Mouse (Mus musculus) midbrain, embryonic 11.5 days (tissue): Measurements from ENCODE around the gene Camk1d. TPM values are rescaled to one million over a fixed set of nuclear protein-coding genes. Genes with fewer than 3 reads are reported as not detected.

Experiments
- ATAC-seq: fragments of 200-750 bp; cut with Nextera tagmentation; 2 replicates; pipeline ENCODE4 v1.8.0; 2017; ENCODE audit warnings: moderate TSS enrichment, moderate library complexity; ENCODE audit not compliant: low FRiP score
- DNase-seq: peaks from one replicate; pipeline ENCODE4 v3.0.0; 2015; ENCODE audit warnings: low spot score; ENCODE audit errors: missing footprints
- H3K27ac ChIP-seq: fragments of 300-500 bp; sonication (generic); 2 replicates; pipeline ENCODE4 v1.5.1; 2014; ENCODE audit warnings: low read depth, low read length
- H3K27me3 ChIP-seq: fragments of 300-500 bp; sonication (generic); 2 replicates; pipeline ENCODE4 v1.6.1; 2014; ENCODE audit warnings: mild to moderate bottlenecking, low read length, moderate library complexity, mixed read lengths; ENCODE audit not compliant: control insufficient read depth, insufficient read depth
- H3K36me3 ChIP-seq: fragments of 300-500 bp; sonication (generic); 2 replicates; pipeline ENCODE4 v1.6.1; 2014; ENCODE audit warnings: mild to moderate bottlenecking, low read length, moderate library complexity, mixed read lengths; ENCODE audit not compliant: control insufficient read depth, insufficient read depth
- H3K4me1 ChIP-seq: fragments of 300-500 bp; sonication (generic); 2 replicates; pipeline ENCODE4 v1.6.1; 2014; ENCODE audit warnings: low read length; ENCODE audit not compliant: control insufficient read depth, insufficient read depth
- H3K4me2 ChIP-seq: fragments of 300-500 bp; sonication (generic); 2 replicates; pipeline ENCODE4 v1.6.1; 2014; ENCODE audit warnings: mild to moderate bottlenecking, moderate library complexity
- H3K4me3 ChIP-seq: fragments of 300-500 bp; sonication (generic); 2 replicates; pipeline ENCODE4 v1.5.1; 2014; ENCODE audit warnings: low read depth, low read length
- H3K9ac ChIP-seq: fragments of 300-500 bp; sonication (generic); 2 replicates; pipeline ENCODE4 v1.6.1; 2014; ENCODE audit warnings: low read length
- H3K9me3 ChIP-seq: fragments of 300-500 bp; sonication (generic); 2 replicates; pipeline ENCODE4 v1.6.1; 2016; ENCODE audit warnings: low read length; ENCODE audit not compliant: control insufficient read depth
- WGBS: fragments of 180-500 bp; shearing (Covaris S2); extraction: QIAGEN DNeasy Blood & Tissue Kit; methylation state at CpG from one replicate; pipeline ENCODE4 v1.1.7; 2014; 5-methylcytosine and 5-hydroxymethylcytosine counted together
- polyA plus RNA-seq: library from polyadenylated mRNA; unstranded; fragments of >200 nt; fragmentation: Nextera tagmentation; extraction: Ambion mirVana; gene quantifications from 2 replicates; pipeline ENCODE4 v1.2.1, GENCODE M21; 2014

Camk1d gene
- polyA plus RNA-seq, 1 experiment from 2014 or later, result 2.0 TPM

DNA sequence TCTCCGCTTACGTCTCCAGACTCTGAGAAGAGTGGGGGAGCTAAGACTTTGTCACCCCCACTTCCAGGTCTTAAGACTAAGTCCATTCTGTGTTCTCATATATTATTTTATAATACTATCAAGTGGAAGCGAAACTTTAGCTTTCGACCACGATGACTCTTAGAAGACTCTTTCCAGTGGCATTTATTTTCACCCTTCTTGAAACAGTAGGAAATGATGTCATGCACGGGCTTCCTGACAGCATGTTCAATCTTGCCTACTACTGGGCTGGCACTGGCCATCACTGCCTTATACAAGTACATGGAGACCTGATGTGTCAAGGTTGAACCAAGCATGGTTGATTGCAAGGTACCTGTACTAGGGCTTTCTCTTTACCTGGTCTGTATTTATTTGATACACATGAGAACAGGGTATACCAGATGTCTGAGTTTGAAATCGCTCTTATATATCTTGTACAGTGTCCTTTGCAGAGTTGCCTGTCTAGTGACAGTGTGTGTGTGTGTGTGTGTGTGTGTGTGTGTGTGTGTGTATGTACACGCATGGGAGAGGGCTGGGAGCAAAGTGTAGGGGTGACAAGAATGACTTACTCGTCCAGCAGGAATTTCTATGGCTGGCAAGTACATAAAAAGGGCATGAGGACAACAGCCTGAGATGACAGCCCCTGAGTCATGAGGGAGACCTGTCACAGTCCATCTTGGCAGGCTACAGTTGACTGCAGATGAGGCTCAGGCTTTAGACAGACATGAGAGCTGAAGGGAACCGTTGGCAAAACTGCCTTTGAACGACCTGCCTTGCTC, 417.4 kb downstream of the Camk1d start:
- Histone ChIP-seq H3K4me2 (no peak overlapping the region), H3K9ac (no peak overlapping the region), H3K9me3 (no peaks in the 10 kb centered on the region), H3K4me1 (no peaks in the 10 kb centered on the region), H3K4me3 (no peak overlapping the region), H3K36me3 (no peaks in the 10 kb centered on the region), H3K27ac (no peak overlapping the region), H3K27me3 (no peaks in the 10 kb centered on the region)
- ATAC-seq, result no peak
- 94% methylated on average over 11 of the region's 11 CpGs for WGBS
- no peak for DNase-seq

DNA sequence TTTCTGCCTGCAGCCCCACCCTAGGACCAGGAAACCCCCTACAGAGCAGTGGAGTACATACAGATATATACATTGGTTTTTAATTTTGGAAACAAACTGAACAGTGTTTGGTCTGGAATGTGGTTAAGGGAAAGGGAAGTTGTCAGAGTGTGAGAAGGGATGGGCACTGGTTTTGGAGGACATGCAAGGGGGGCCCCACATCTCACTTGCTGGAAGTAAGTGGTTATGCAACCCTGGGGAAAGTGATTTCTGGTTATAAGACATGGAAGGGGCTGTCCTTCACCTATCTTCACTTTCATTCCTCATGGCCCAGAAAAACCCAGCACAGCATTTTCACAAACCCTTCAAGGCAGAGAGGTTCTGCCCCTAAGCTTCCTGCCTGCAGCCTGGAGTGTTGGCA, 419.2 kb downstream of the Camk1d start:
- H3K4me1 ChIP-seq, result no peaks in the 10 kb centered on the region
- no peak overlapping the region for H3K4me2 ChIP-seq
- ATAC-seq (no peak), DNase-seq (no peak)
- H3K4me3 ChIP-seq, result no peak overlapping the region
- no peaks in the 10 kb centered on the region for H3K27me3 ChIP-seq
- H3K9ac ChIP-seq, result no peak overlapping the region
- no peaks in the 10 kb centered on the region for H3K9me3 ChIP-seq
- no peak overlapping the region for H3K27ac ChIP-seq
- H3K36me3 ChIP-seq, result no peaks in the 10 kb centered on the region

DNA sequence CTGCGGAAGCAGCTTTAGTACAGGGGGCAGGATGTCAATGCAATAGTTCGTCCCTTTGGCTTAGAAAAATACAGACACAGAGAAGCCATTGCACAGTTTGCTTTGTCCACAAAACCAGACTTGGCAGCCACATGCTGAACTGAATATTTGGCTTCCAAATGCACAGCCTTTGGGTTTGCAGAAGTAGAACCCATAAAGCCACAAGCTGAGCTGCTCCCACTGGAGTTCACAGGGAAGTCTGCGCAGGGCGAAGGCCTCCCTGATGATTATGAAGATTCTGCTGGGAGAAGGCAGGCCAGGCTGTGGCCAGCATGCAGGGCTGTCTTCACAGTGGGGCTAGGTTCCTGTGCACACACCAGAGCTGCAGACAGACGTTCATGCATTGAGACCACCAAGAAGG, 419.9 kb downstream of the Camk1d start:
- no peak overlapping the region for H3K4me2 ChIP-seq
- no peaks in the 10 kb centered on the region for H3K27me3 ChIP-seq
- H3K4me3 ChIP-seq, result no peak overlapping the region
- no peaks in the 10 kb centered on the region for H3K36me3 ChIP-seq
- H3K9ac ChIP-seq, result no peak overlapping the region
- no peaks in the 10 kb centered on the region for H3K4me1 ChIP-seq
- ATAC-seq (no peak), DNase-seq (no peak)
- H3K27ac ChIP-seq, result no peak overlapping the region
- 76% methylated on average over 5 of the region's 5 CpGs for WGBS
- H3K9me3 ChIP-seq, result no peaks in the 10 kb centered on the region

DNA sequence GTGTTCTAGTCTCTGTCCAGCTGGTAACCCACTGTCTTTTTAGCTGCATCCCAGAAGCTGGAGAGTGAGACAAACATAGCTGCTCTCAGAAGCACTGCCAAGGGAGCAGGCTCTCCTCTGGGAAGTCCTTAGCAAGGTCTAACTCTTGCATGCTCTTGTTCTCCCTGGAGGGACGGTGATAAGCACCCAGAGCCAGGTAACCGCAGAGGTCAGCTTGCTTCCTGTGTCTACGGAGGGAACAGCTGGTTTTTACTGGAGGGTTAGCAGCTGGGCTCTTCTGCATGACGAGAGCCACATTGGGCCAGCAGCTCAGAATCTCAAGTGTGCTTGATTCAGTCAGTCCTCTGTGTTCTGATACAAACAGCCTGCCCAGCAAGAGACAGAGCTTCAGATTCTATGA, 425.7 kb downstream of the Camk1d start:
- Histone ChIP-seq H3K9me3 (no peaks in the 10 kb centered on the region), H3K27ac (no peak overlapping the region), H3K27me3 (no peaks in the 10 kb centered on the region), H3K4me1 (no peaks in the 10 kb centered on the region), H3K4me2 (no peak overlapping the region), H3K4me3 (no peak overlapping the region), H3K36me3 (no peaks in the 10 kb centered on the region), H3K9ac (no peak overlapping the region)
- DNase-seq (no peak), ATAC-seq (no peak)
- 80% methylated on average over 4 of the region's 4 CpGs for WGBS

DNA sequence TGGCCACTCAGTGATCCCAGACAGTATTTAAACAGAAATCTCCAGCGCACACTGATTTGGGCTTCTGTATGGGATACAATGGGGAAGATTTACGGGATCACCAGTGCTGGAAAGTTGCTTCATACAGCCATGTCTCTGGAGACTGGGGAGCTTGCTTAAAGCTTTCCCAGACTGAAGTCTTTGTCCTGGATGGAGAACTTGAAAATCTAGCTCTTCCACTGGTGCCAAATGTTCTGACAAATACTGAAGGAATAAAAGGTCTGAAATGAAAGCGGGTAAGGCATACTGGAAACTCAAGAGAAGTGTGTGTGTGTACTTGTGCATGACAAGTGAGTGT, 427.3 kb downstream of the Camk1d start:
- no peaks in the 10 kb centered on the region for H3K4me1 ChIP-seq
- no peak for DNase-seq
- H3K9me3 ChIP-seq, result no peaks in the 10 kb centered on the region
- no peak overlapping the region for H3K9ac ChIP-seq
- H3K27ac ChIP-seq, result no peak overlapping the region
- WGBS, result 96% methylated on average over 3 of the region's 3 CpGs
- no peaks in the 10 kb centered on the region for H3K27me3 ChIP-seq
- no peak for ATAC-seq
- H3K4me3 ChIP-seq, result no peak overlapping the region
- H3K36me3 ChIP-seq, result no peaks in the 10 kb centered on the region
- no peak overlapping the region for H3K4me2 ChIP-seq

DNA sequence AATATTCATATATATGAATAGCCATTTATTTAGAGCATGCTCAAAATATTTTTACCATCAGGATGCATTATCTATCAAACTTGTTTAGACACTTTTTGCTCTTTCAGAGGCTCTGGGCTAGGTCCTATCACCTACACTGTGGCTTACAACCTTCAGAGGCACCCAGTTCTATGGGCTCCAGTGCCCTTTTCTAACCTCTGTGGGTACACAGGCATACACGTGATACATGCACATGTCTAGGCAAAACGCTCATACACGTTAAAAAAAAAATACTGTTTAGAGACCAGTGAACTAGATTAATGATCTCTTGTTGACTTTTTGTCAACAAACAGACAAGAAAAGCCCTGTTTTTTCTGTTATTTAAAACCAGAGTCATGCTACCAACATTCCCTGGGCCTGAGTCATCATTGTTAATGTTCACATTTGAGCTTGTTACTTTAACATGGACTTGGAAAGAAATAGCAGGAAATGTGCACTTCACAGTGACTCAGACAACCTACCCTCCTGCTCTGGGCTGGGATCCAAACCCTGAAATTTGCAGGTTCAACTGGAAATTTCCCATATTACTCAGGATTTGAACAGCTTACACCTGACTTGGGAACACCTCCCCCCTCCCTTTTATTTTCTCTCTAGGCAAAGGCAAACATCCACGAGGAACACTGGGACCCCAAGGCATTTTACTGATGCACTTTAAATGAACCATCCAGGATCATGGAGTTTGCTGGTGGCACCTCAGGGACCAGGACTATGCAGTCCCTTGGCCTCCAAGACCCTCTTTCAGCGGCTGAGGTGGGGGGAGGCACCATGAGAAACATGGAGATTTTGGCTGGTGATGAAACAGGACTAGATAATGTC, 427.9 kb downstream of the Camk1d start:
- WGBS, result 85% methylated on average over 5 of the region's 5 CpGs
- Histone ChIP-seq H3K27me3 (no peaks in the 10 kb centered on the region), H3K27ac (no peak overlapping the region), H3K9me3 (no peaks in the 10 kb centered on the region), H3K4me2 (no peak overlapping the region), H3K4me1 (no peaks in the 10 kb centered on the region), H3K4me3 (no peak overlapping the region), H3K9ac (no peak overlapping the region), H3K36me3 (no peaks in the 10 kb centered on the region)
- no peak for DNase-seq
- no peak for ATAC-seq

DNA sequence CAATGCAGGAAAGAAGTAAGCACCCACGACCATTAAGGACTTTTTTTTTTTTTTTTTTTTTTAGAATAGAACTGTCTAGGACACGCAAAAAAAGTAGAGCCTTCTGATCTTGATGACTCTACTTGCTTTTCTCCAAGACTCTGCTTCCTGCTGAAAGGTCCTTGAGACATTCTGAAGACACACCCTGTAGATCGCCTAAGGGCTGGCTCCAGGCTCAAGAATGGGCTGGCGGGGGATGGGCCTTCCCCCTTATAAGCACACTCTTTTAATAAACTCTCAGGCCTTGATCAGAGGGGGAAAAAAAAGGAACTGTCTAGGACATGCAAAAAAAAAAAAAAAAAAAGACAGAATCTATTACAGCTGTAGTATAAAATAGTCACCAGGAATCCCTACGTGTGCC, 430.0 kb downstream of the Camk1d start:
- no peak for ATAC-seq

DNA sequence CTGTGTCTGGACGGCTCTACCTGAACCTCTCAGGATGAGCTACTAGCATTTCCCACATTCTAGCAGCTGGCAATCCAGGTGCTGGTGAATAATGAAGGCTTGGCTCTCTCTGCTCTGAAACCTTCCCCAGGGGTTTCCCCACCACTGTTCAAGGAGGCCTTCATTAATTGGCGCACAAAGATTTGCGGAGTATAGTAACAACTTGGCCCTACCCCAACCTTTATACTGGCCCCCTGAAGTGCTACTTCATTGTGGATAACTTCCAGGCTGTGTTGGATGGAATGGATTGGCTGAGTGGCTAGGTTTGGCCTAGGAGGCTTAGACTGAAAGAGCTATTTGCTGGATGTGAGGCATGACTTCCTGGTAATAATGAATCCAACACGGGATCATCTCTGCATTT, 431.7 kb downstream of the Camk1d start:
- no peaks in the 10 kb centered on the region for H3K4me1 ChIP-seq
- H3K36me3 ChIP-seq, result no peaks in the 10 kb centered on the region
- H3K27ac ChIP-seq, result no peak overlapping the region
- WGBS, result 92% methylated on average over 4 of the region's 4 CpGs
- ATAC-seq, result no peak
- no peak overlapping the region for H3K4me2 ChIP-seq
- H3K4me3 ChIP-seq, result no peak overlapping the region
- no peak overlapping the region for H3K9ac ChIP-seq
- H3K9me3 ChIP-seq, result no peaks in the 10 kb centered on the region
- DNase-seq, result no peak
- no peaks in the 10 kb centered on the region for H3K27me3 ChIP-seq

More for the DNA sequence above, 430.0 kb downstream of the Camk1d start:
- Histone ChIP-seq H3K9ac (no peak overlapping the region), H3K27ac (no peak overlapping the region), H3K36me3 (no peaks in the 10 kb centered on the region), H3K4me3 (no peak overlapping the region), H3K9me3 (no peaks in the 10 kb centered on the region), H3K4me1 (no peaks in the 10 kb centered on the region), H3K4me2 (no peak overlapping the region), H3K27me3 (no peaks in the 10 kb centered on the region)
- DNase-seq, result no peak
- WGBS, result 81% methylated on average over 5 of the region's 5 CpGs

DNA sequence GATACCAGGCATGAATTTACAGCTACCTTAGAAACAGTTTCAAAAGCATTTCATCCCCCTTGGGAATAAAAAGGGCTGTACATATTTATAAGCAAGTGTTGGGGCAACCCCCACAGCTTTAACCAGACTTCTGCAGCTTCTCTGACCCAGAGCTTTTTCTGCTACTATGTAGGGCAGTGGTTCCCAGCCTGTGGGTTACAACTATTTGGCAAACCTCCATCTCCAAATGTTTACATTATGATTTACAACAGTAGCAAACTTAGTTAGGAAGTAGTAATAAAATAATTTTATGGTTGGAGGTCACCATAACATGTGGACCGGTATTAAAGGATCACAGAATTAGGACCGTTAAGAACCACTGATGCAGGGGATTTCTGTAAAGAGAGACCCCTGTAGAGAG, 446.3 kb downstream of the Camk1d start:
- Histone ChIP-seq H3K4me2 (no peak overlapping the region), H3K4me1 (no peaks in the 10 kb centered on the region), H3K4me3 (no peak overlapping the region), H3K9me3 (no peaks in the 10 kb centered on the region), H3K27ac (no peak overlapping the region), H3K36me3 (no peaks in the 10 kb centered on the region), H3K27me3 (no peaks in the 10 kb centered on the region), H3K9ac (no peak overlapping the region)
- DNase-seq (no peak), ATAC-seq (no peak)
- WGBS, result 82% methylated on average over 2 of the region's 2 CpGs
